Mouse (Mus musculus): Measurements from ENCODE around the gene Gcnt4. TPM values are rescaled to one million over a fixed set of nuclear protein-coding genes. Genes with fewer than 3 reads are reported as not detected.

Gcnt4 gene
- polyA plus RNA-seq, 1 experiment from 2014 or later, result 0.42 TPM

DNA sequence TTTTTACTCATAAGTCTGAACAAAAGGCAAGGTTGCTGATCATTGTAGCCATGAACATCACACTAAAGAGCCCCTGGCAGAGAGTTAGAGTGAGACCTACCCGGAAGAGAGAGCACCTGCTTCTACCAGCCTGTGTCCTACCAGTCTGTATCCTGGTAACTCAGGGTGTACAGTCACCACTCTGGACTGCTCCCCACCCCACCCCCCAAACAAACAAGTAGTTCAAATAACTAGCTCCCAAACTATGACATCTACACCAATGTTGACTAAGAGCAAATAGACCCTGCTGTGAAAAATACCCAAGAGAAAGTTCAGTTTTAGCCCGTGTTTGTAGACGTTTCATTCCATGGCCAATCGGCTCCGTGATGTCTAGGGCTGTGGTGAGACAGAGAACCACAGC is 38.3 kb downstream of the Gcnt4 start:
- Histone ChIP-seq H3K4me3 (ENCODE audit: low read depth, low read length) (no peak overlapping the region), H3K27me3 (replicated peaks; ENCODE audit: control insufficient read depth, insufficient read depth, low read length) (no peaks in the 10 kb centered on the region), H3K9me3 (ENCODE audit: control insufficient read depth, low read length) (no peaks in the 10 kb centered on the region), H3K9ac (ENCODE audit: low read depth, low read length) (no peak overlapping the region), H3K4me2 (ENCODE audit: low read depth, low read length) (no peak overlapping the region), H3K4me1 (ENCODE audit: control insufficient read depth, insufficient read depth, low read length) (no peaks in the 10 kb centered on the region), H3K36me3 (ENCODE audit: control insufficient read depth, insufficient read depth, low read length) (no peaks in the 10 kb centered on the region), H3K27ac (replicated peaks; ENCODE audit: low read depth, low read length) (no peak overlapping the region)
- DNase-seq (ENCODE audit: low spot score) (no peak), ATAC-seq (ENCODE audit: low read depth) (no peak)
- 82% methylated on average over 5 of the region's 5 CpGs for whole genome bisulfite sequencing

DNA sequence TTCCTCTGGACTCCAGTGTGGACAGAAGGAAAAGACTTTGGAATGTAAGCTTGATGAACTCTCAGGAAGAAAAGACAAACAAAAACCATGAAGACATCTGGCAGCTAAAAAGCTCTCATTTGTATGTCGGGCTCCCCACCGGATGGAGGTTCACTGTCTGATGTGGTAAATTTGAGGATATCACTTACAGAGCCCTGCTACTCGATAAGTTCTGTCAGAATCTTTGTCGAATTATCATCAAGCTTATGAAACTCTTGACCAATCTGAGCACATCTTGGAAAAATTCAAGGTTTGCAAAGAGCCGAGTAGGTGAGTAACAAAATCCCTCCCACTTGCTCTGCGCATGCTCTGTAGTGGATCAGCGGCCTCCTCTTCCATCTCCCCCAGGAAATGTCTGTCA is 40.5 kb downstream of the Gcnt4 start:
- Histone ChIP-seq H3K9ac (ENCODE audit: low read depth, low read length) (no peak overlapping the region), H3K27me3 (replicated peaks; ENCODE audit: control insufficient read depth, insufficient read depth, low read length) (no peaks in the 10 kb centered on the region), H3K27ac (replicated peaks; ENCODE audit: low read depth, low read length) (no peak overlapping the region), H3K4me1 (ENCODE audit: control insufficient read depth, insufficient read depth, low read length) (no peaks in the 10 kb centered on the region), H3K4me3 (ENCODE audit: low read depth, low read length) (no peak overlapping the region), H3K4me2 (ENCODE audit: low read depth, low read length) (no peak overlapping the region), H3K9me3 (ENCODE audit: control insufficient read depth, low read length) (no peaks in the 10 kb centered on the region), H3K36me3 (ENCODE audit: control insufficient read depth, insufficient read depth, low read length) (no peaks in the 10 kb centered on the region)
- 79% methylated on average over 7 of the region's 7 CpGs for WGBS
- DNase-seq (ENCODE audit: low spot score) (no peak), ATAC-seq (ENCODE audit: low read depth) (no peak)

- DNase-seq (ENCODE audit: low spot score) (no peak), ATAC-seq (ENCODE audit: low read depth) (no peak)
- no peak overlapping the region for H3K9ac ChIP-seq (ENCODE audit: low read depth, low read length)
- H3K27me3 ChIP-seq (replicated peaks; ENCODE audit: control insufficient read depth, insufficient read depth, low read length), result no peaks in the 10 kb centered on the region
- H3K9me3 ChIP-seq (ENCODE audit: control insufficient read depth, low read length), result no peaks in the 10 kb centered on the region
- 68% methylated on average over 15 of the region's 15 CpGs for WGBS
- no peaks in the 10 kb centered on the region for H3K4me1 ChIP-seq (ENCODE audit: control insufficient read depth, insufficient read depth, low read length)
- H3K27ac ChIP-seq (replicated peaks; ENCODE audit: low read depth, low read length), result no peak overlapping the region
- H3K4me2 ChIP-seq (ENCODE audit: low read depth, low read length), result no peak overlapping the region
- no peaks in the 10 kb centered on the region for H3K36me3 ChIP-seq (ENCODE audit: control insufficient read depth, insufficient read depth, low read length)
- H3K4me3 ChIP-seq (ENCODE audit: low read depth, low read length), result no peak overlapping the region
Measured at GRCm38 (mm10) chr13:96966210-96967089, 42.0 kb downstream of the Gcnt4 start.

DNA sequence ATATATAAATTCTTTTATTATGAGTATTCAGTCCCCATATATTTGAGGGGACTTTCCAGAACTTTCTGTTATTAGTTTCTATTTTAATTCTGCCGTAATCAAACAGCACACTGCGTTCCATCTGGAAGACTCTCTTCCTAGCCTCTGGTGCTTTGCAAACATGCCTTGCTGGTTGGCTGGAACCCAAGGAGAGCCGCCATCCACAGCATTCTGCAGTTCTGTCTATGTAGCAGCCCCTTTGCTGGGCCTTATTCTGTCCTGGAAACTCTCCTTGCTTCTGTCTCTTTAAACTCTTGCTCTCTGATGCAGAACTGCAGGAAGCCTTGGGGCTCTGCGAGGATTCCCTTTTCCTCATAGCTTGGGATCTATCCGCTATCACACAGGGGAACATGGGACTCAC is 42.6 kb downstream of the Gcnt4 start:
- Histone ChIP-seq H3K27ac (replicated peaks; ENCODE audit: low read depth, low read length) (no peak overlapping the region), H3K9ac (ENCODE audit: low read depth, low read length) (no peak overlapping the region), H3K27me3 (replicated peaks; ENCODE audit: control insufficient read depth, insufficient read depth, low read length) (no peaks in the 10 kb centered on the region), H3K4me2 (ENCODE audit: low read depth, low read length) (no peak overlapping the region), H3K9me3 (ENCODE audit: control insufficient read depth, low read length) (no peaks in the 10 kb centered on the region), H3K36me3 (ENCODE audit: control insufficient read depth, insufficient read depth, low read length) (no peaks in the 10 kb centered on the region), H3K4me3 (ENCODE audit: low read depth, low read length) (no peak overlapping the region), H3K4me1 (ENCODE audit: control insufficient read depth, insufficient read depth, low read length) (no peaks in the 10 kb centered on the region)
- 85% methylated on average over 5 of the region's 5 CpGs for WGBS
- ATAC-seq (ENCODE audit: low read depth), result no peak
- DNase-seq (ENCODE audit: low spot score), result no peak

GRCm38 (mm10) chr13:96967822-96968221 is 43.3 kb downstream of the Gcnt4 start:
- Histone ChIP-seq H3K27ac (replicated peaks; ENCODE audit: low read depth, low read length) (no peak overlapping the region), H3K4me3 (ENCODE audit: low read depth, low read length) (no peak overlapping the region), H3K4me1 (ENCODE audit: control insufficient read depth, insufficient read depth, low read length) (no peaks in the 10 kb centered on the region), H3K9me3 (ENCODE audit: control insufficient read depth, low read length) (no peaks in the 10 kb centered on the region), H3K27me3 (replicated peaks; ENCODE audit: control insufficient read depth, insufficient read depth, low read length) (no peaks in the 10 kb centered on the region), H3K4me2 (ENCODE audit: low read depth, low read length) (no peak overlapping the region), H3K9ac (ENCODE audit: low read depth, low read length) (no peak overlapping the region), H3K36me3 (ENCODE audit: control insufficient read depth, insufficient read depth, low read length) (no peaks in the 10 kb centered on the region)
- DNase-seq (ENCODE audit: low spot score), result no peak
- no peak for ATAC-seq (ENCODE audit: low read depth)
- WGBS, result 74% methylated on average over 2 of the region's 2 CpGs

GRCm38 (mm10) chr13:96971076-96971475 is 46.6 kb downstream of the Gcnt4 start:
- Histone ChIP-seq H3K4me2 (ENCODE audit: low read depth, low read length) (no peak overlapping the region), H3K36me3 (ENCODE audit: control insufficient read depth, insufficient read depth, low read length) (no peaks in the 10 kb centered on the region), H3K27ac (replicated peaks; ENCODE audit: low read depth, low read length) (no peak overlapping the region), H3K4me1 (ENCODE audit: control insufficient read depth, insufficient read depth, low read length) (no peaks in the 10 kb centered on the region), H3K9me3 (ENCODE audit: control insufficient read depth, low read length) (no peaks in the 10 kb centered on the region), H3K9ac (ENCODE audit: low read depth, low read length) (no peak overlapping the region), H3K4me3 (ENCODE audit: low read depth, low read length) (no peak overlapping the region), H3K27me3 (replicated peaks; ENCODE audit: control insufficient read depth, insufficient read depth, low read length) (no peaks in the 10 kb centered on the region)
- DNase-seq (ENCODE audit: low spot score) (no peak), ATAC-seq (ENCODE audit: low read depth) (no peak)
- WGBS, result 74% methylated on average over 4 of the region's 4 CpGs

DNA sequence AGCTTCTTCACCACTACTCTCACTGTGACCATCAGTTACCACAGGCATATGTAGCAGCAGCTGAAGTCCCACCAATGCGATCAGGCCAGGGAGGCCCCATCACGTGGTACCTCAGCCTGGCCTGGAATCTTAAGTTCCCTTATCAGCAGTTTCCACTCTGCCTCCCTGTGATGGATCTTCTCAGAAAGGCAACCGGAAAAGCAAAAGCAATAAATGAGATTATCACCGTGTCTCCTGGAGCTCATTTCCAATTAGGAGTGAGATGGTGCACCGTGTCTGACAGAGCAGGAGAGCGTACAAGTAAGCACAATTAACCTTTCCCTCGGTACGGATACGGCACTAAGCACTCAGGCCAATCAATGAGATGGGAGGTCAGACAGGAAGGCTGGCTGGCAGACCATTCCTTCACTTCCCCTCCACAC is 47.4 kb downstream of the Gcnt4 start:
- H3K4me1 ChIP-seq (ENCODE audit: control insufficient read depth, insufficient read depth, low read length), result no peaks in the 10 kb centered on the region
- DNase-seq (ENCODE audit: low spot score), result no peak
- 71% methylated on average over 9 of the region's 9 CpGs for WGBS
- H3K4me2 ChIP-seq (ENCODE audit: low read depth, low read length), result no peak overlapping the region
- H3K36me3 ChIP-seq (ENCODE audit: control insufficient read depth, insufficient read depth, low read length), result no peaks in the 10 kb centered on the region
- no peaks in the 10 kb centered on the region for H3K9me3 ChIP-seq (ENCODE audit: control insufficient read depth, low read length)
- no peaks in the 10 kb centered on the region for H3K27me3 ChIP-seq (replicated peaks; ENCODE audit: control insufficient read depth, insufficient read depth, low read length)
- H3K27ac ChIP-seq (replicated peaks; ENCODE audit: low read depth, low read length), result no peak overlapping the region
- H3K4me3 ChIP-seq (ENCODE audit: low read depth, low read length), result no peak overlapping the region
- ATAC-seq (ENCODE audit: low read depth), result no peak
- no peak overlapping the region for H3K9ac ChIP-seq (ENCODE audit: low read depth, low read length)

DNA sequence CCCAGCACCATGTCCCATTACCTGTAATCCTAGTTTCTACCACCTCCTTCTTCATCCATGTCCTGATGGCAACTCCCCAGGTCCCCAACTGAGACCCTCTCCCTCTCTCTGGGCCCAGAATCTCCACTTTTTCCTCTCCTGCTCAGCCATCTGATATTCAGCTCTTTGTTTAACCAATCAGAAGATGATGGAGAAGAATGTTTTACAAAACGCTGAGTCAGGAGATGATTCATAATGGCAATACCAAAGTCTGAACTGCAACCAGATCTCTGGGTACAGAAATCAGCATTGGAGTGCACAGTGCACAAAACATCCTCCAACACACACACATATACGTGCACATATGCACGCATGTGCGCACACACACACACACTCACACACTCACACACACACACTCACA is 48.8 kb downstream of the Gcnt4 start:
- Histone ChIP-seq H3K36me3 (ENCODE audit: control insufficient read depth, insufficient read depth, low read length) (no peaks in the 10 kb centered on the region), H3K9me3 (ENCODE audit: control insufficient read depth, low read length) (no peaks in the 10 kb centered on the region), H3K27ac (replicated peaks; ENCODE audit: low read depth, low read length) (no peak overlapping the region), H3K4me2 (ENCODE audit: low read depth, low read length) (no peak overlapping the region), H3K4me3 (ENCODE audit: low read depth, low read length) (no peak overlapping the region), H3K27me3 (replicated peaks; ENCODE audit: control insufficient read depth, insufficient read depth, low read length) (no peaks in the 10 kb centered on the region), H3K9ac (ENCODE audit: low read depth, low read length) (no peak overlapping the region), H3K4me1 (ENCODE audit: control insufficient read depth, insufficient read depth, low read length) (no peaks in the 10 kb centered on the region)
- 87% methylated on average over 4 of the region's 4 CpGs for WGBS
- DNase-seq (ENCODE audit: low spot score) (no peak), ATAC-seq (ENCODE audit: low read depth) (no peak)

GRCm38 (mm10) chr13:96976986-96977595 is 52.6 kb downstream of the Gcnt4 start:
- Histone ChIP-seq H3K9ac (ENCODE audit: low read depth, low read length) (no peak overlapping the region), H3K36me3 (ENCODE audit: control insufficient read depth, insufficient read depth, low read length) (no peaks in the 10 kb centered on the region), H3K27me3 (replicated peaks; ENCODE audit: control insufficient read depth, insufficient read depth, low read length) (no peaks in the 10 kb centered on the region), H3K9me3 (ENCODE audit: control insufficient read depth, low read length) (no peaks in the 10 kb centered on the region), H3K4me1 (ENCODE audit: control insufficient read depth, insufficient read depth, low read length) (no peaks in the 10 kb centered on the region), H3K4me3 (ENCODE audit: low read depth, low read length) (no peak overlapping the region), H3K4me2 (ENCODE audit: low read depth, low read length) (no peak overlapping the region), H3K27ac (replicated peaks; ENCODE audit: low read depth, low read length) (no peak overlapping the region)
- ATAC-seq (ENCODE audit: low read depth) (no peak), DNase-seq (ENCODE audit: low spot score) (no peak)
- WGBS, result 80% methylated on average over 6 of the region's 6 CpGs
